Mouse (Mus musculus): Measurements from ENCODE around the gene Mup11. TPM values are rescaled to one million over a fixed set of nuclear protein-coding genes. Genes with fewer than 3 reads are reported as not detected.
"Not testable (repeated sequence)": the region's sequence is repeated elsewhere in the genome, so short reads cannot be mapped to it uniquely, and the experiment has no call there.

Gene Mup11
- not detected in 2 replicates for polyA plus RNA-seq (2015; fragmentation: Nextera tagmentation; extraction: Ambion mirVana)

GRCm38 (mm10) chr4:60662311-60662710 lies at the start of gene Mup11:
Gene Mup11 (minus strand): TSS chr4:60662411.
- not testable (repeated sequence) for ATAC-seq (ENCODE audit: low read depth); H3K4me2 ChIP-seq (ENCODE audit: low read depth, low read length); H3K27ac ChIP-seq (ENCODE audit: low read length); H3K4me3 ChIP-seq (ENCODE audit: low read depth, low read length); H3K27me3 ChIP-seq (ENCODE audit: control insufficient read depth, insufficient read depth, low read depth, low read length); H3K4me1 ChIP-seq (ENCODE audit: control insufficient read depth, low read depth, low read length); H3K9me3 ChIP-seq (replicated peaks; ENCODE audit: control insufficient read depth, low read length); H3K36me3 ChIP-seq (ENCODE audit: control insufficient read depth, insufficient read depth); H3K9ac ChIP-seq (ENCODE audit: low read depth, low read length)
- WGBS (ENCODE audit: insufficient replicate concordance), result 64% methylated on average over 3 of the region's 5 CpGs

Other genes with a start within 250 kb of the Mup11 start
- not detected in 2 replicates for gene Mup9, start 240.5 kb downstream of the Mup11 start, polyA plus RNA-seq (2015; fragmentation: Nextera tagmentation; extraction: Ambion mirVana)
- gene Mup1, start 160.5 kb downstream of the Mup11 start, polyA plus RNA-seq (2015; fragmentation: Nextera tagmentation; extraction: Ambion mirVana), result not detected in 2 replicates
- not detected in 2 replicates for gene Mup10, start 80.2 kb downstream of the Mup11 start, polyA plus RNA-seq (2015; fragmentation: Nextera tagmentation; extraction: Ambion mirVana)
- gene Mup12, start 78.9 kb upstream of the Mup11 start, polyA plus RNA-seq (2015; fragmentation: Nextera tagmentation; extraction: Ambion mirVana), result not detected in 2 replicates
- gene Mup22, start 159.1 kb upstream of the Mup11 start, polyA plus RNA-seq (2015; fragmentation: Nextera tagmentation; extraction: Ambion mirVana), result not detected in 2 replicates